Mouse (Mus musculus): ENCODE data around the gene Prkra.
A peak's percentile ranks its signal among the peaks of the same experiment; 100 is the strongest.

GRCm38 (mm10) chr2:76599214-76599613 is 48.6 kb downstream of the Prkra start:
- TF ChIP-seq POLR2A (IDR thresholded peaks at IDR 0.05; ENCODE audit: insufficient read depth, low read length), result no peak
- TF ChIP-seq CTCF (IDR thresholded peaks at IDR 0.05; ENCODE audit: low read depth, low read length), result peak; percentile 12

Data from ES-Bruce4 (cell line).